Comparison of ENCODE assay signal across 8 mouse cellular contexts in the genomic region with DNA sequence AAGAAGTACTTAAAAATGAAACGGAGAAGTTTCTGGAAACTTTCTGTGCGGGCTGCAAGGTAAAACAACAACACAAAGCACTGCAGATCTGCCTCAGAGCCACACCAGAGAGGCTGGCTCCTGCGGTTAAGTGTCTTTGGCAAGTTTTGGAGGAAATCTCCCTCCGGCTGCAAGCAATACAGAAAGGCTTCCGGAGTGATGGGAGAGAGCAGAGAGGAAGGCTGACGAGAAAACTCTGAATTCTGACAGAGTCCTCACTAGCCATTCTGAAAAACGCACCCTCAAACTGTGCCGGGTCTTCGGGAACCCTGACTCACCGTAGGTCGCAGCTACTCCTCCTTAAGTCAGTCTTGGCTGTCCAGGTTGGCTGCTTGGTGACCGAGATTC. TPM values are rescaled to one million over a fixed set of nuclear protein-coding genes. Genes with fewer than 3 reads are reported as not detected.
A peak's percentile ranks its signal among the peaks of the same experiment; 100 is the strongest.
DNase-seq lines count a peak whose midpoint lies in the region; ATAC-seq and TF ChIP-seq lines count a peak whose summit lies in the region.

No protein-coding gene starts in this region.

- H3K4me3 ChIP-seq in C2C12 (ENCODE audit: insufficient read depth, poor library complexity, severe bottlenecking), result peak overlapping the region; percentile 18
- peak overlapping the region; percentile 60 for H3K4me3 ChIP-seq in embryonic fibroblast, embryonic 13.5 days (ENCODE audit: insufficient read depth, low read length)
- peak overlapping the region; percentile 39 for H3K4me3 ChIP-seq in hindbrain, embryonic 16.5 days (ENCODE audit: low read length)

- TF ChIP-seq CTCF in C2C12 (IDR thresholded peaks at IDR 0.05; ENCODE audit: control insufficient read depth, insufficient read depth, insufficient read length), result no peak
- TF ChIP-seq CTCF in embryonic fibroblast, embryonic 13.5 days (IDR thresholded peaks at IDR 0.05; ENCODE audit: borderline replicate concordance, insufficient read depth, low read length), result no peak

- no peaks in the 10 kb centered on the region for H3K27me3 ChIP-seq in C2C12 (ENCODE audit: control insufficient read depth, insufficient read depth, insufficient read length)
- no peaks in the 10 kb centered on the region for H3K27me3 ChIP-seq in hindbrain, embryonic 16.5 days (replicated peaks; ENCODE audit: control insufficient read depth, insufficient read depth, low read length)
- no peaks in the 10 kb centered on the region for H3K27me3 ChIP-seq in splenic B cell, adult 2 months (ENCODE audit: control insufficient read depth, insufficient read depth, low read length, poor library complexity, severe bottlenecking)

- TF ChIP-seq POLR2A in embryonic fibroblast, embryonic 13.5 days (IDR thresholded peaks at IDR 0.05; ENCODE audit: low read depth, low read length), result peak; percentile 8; the same call in 1 of the 2 replicates

- no peaks in the 10 kb centered on the region for H3K36me3 ChIP-seq in C2C12 (ENCODE audit: control insufficient read depth, insufficient read depth)
- H3K36me3 ChIP-seq in hindbrain, embryonic 16.5 days (ENCODE audit: control insufficient read depth, insufficient read depth, low read length), result no peaks in the 10 kb centered on the region
- no peaks in the 10 kb centered on the region for H3K36me3 ChIP-seq in splenic B cell, adult 2 months (ENCODE audit: control insufficient read depth, insufficient read depth, low read length, poor library complexity, severe bottlenecking)

- peak overlapping the region; percentile 18; the same call in 1 of the 2 replicates for H3K9ac ChIP-seq in hindbrain, embryonic 16.5 days (ENCODE audit: low read depth, low read length)

- no peaks in the 10 kb centered on the region for H3K79me2 ChIP-seq in C2C12 (ENCODE audit: control insufficient read depth, insufficient read depth)

- no peaks in the 10 kb centered on the region for H3K79me3 ChIP-seq in C2C12 (ENCODE audit: low read depth)

- H3K9me3 ChIP-seq in hindbrain, embryonic 16.5 days (ENCODE audit: control insufficient read depth, low read length), result no peaks in the 10 kb centered on the region

- 4% methylated on average over 12 of the region's 12 CpGs for WGBS in hindbrain, embryonic 16.5 days

- H3K4me2 ChIP-seq in hindbrain, embryonic 16.5 days (ENCODE audit: low read length), result peak overlapping the region; percentile 76

- no peak overlapping the region for H3K27ac ChIP-seq in embryonic fibroblast, embryonic 13.5 days (ENCODE audit: insufficient read depth, low read length)
- H3K27ac ChIP-seq in hindbrain, embryonic 16.5 days (ENCODE audit: low read depth, low read length), result no peak overlapping the region

- H3K4me1 ChIP-seq in embryonic fibroblast, embryonic 13.5 days (ENCODE audit: control insufficient read depth, insufficient read depth, low read length), result no peaks in the 10 kb centered on the region; the same call in 1 of the 2 replicates
- H3K4me1 ChIP-seq in hindbrain, embryonic 16.5 days (ENCODE audit: control insufficient read depth, insufficient read depth, low read depth, low read length), result peaks cover 9% of the 10 kb centered on the region

- H3ac ChIP-seq in C2C12 (ENCODE audit: control insufficient read depth, insufficient read length, low read depth), result peak overlapping the region; percentile 24

- no peak for ATAC-seq in hindbrain, embryonic 16.5 days

- DNase-seq in embryo, embryonic 10.5 days (ENCODE audit: low spot score), result peak; percentile 28
- DNase-seq in embryo, embryonic 10 days (ENCODE audit: low spot score), result no peak
- DNase-seq in lung, postnatal 10 days, result peak; percentile 27
- DNase-seq in splenic B cell, adult 2 months (ENCODE audit: low read depth, low spot score), result peak; percentile 20
- DNase-seq in cerebellum, adult 18-20 months, result no peak

TF ChIP-seq in C2C12, 6 proteins besides CTCF, POLR2A, EP300 and RAD21:
- TF ChIP-seq USF1 (IDR thresholded peaks at IDR 0.05; ENCODE audit: low read depth), result no peak
- TF ChIP-seq CEBPB (IDR thresholded peaks at IDR 0.05; ENCODE audit: low read depth), result no peak
- TF ChIP-seq MYOG (IDR thresholded peaks at IDR 0.05; ENCODE audit: control insufficient read depth, extremely low read depth, insufficient read length), result no peak

RNA-seq across cellular contexts. Expression of gene Nup153, which starts 8.7 kb away (rescaled TPM):
- polyA plus RNA-seq in C2C12 (2012; fragmentation: generic; extraction: Trizol), result 18.4 TPM
- polyA plus RNA-seq in embryonic fibroblast, embryonic 13.5 days (2011; ENCODE audit: insufficient read length, low read depth, missing spikeins), result 99.4 and 120 TPM in 2 replicates
- polyA plus RNA-seq in hindbrain, embryonic 16.5 days (2015; fragmentation: Nextera tagmentation; extraction: Ambion mirVana), result 15.3 and 15.9 TPM in 2 replicates

Comparison
In these comparisons a context has a peak if more than half of its experiments do, and no peak if none do; other contexts are left out.
1. DNase-seq: peak in embryo, embryonic 10.5 days (single experiment), lung, postnatal 10 days (single experiment) and splenic B cell, adult 2 months (single experiment); none in embryo, embryonic 10 days (single experiment) and cerebellum, adult 18-20 months (0 of 2).
2. Peak in every context shown above with its lines, with median percentiles within 50 percentile points of each other: H3K4me3 ChIP-seq.